Comparison of ENCODE assay signal across 29 mouse cellular contexts in the genomic region with DNA sequence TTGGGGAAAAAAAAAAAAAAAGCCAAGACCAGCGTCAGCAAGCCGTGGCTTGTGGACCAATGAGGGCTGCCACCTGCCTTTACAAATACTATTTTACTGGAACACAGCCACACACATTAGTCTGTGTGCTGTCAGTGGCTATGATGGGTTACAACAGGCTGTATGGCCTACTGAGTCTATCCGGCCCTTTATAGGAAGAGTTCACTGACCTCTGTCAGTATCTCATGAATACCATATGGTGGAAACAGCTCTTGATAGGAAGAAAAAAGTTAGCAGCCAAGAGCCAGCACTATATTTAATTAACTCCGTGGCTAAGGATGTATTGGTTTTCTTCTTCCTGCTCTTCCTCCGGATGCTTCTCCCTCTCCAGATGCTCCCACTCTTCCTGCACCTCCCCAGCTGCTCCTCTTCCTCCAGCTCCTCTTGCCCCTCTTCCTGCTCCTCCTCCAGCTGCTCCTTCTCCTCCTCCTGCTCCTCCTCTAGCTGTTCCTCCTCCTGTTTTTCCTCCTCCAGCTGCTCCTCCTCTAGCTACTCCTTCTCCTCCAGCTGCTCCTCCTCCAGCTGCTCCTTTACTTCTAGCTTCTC.
DNase-seq lines count a peak whose midpoint lies in the region; ATAC-seq and TF ChIP-seq lines count a peak whose summit lies in the region.
"Had no signal": no experiment of that assay in that cellular context is flagged by ENCODE, and none has a peak within 500 bp of the region (broad histone marks: within the 10 kb centered on the region; RNA-seq: fewer than 3 reads in every experiment).

No protein-coding gene starts in this region.

- DNase-seq in hindbrain, embryonic 10.5 days (ENCODE audit: low spot score), result no peak
- no peak for DNase-seq in hindbrain, postnatal 0 days (ENCODE audit: low spot score)
- peak; percentile 62 for DNase-seq in kidney, postnatal 0 days (ENCODE audit: low spot score)
- DNase-seq in kidney, postnatal 36 days, result no peak
- no peak for DNase-seq in stomach, postnatal 0 days (ENCODE audit: low spot score)
- DNase-seq in frontal cortex, adult 2 months (ENCODE audit: extremely low spot score in 1 of 2, low spot score in 1 of 2), result no peak
- DNase-seq: adrenal gland, adult 2 months; adrenal gland, postnatal 36 days; B cell, adult 2 months; cerebellum, adult 2 months; cerebellum, postnatal 14 days; gastrocnemius, postnatal 25 days; heart, adult 2 months; heart, postnatal 10 days; lung, adult 18-20 months; thymus, postnatal 14 days had no signal

- no peak for TF ChIP-seq CTCF in hindbrain, postnatal 0 days (IDR thresholded peaks at IDR 0.05; ENCODE audit: low read depth)
- TF ChIP-seq CTCF in kidney, postnatal 0 days (IDR thresholded peaks at IDR 0.05; ENCODE audit: low read depth), result no peak
- TF ChIP-seq CTCF in stomach, postnatal 0 days (IDR thresholded peaks at IDR 0.05; ENCODE audit: low read depth), result no peak

- H3K27me3 ChIP-seq in hindbrain, embryonic 10.5 days (ENCODE audit: insufficient read depth, poor library complexity, severe bottlenecking), result no peaks in the 10 kb centered on the region
- no peaks in the 10 kb centered on the region for H3K27me3 ChIP-seq in hindbrain, postnatal 0 days (ENCODE audit: insufficient read depth, low read length)
- H3K27me3 ChIP-seq in kidney, postnatal 0 days (ENCODE audit: insufficient read depth, low read length), result no peaks in the 10 kb centered on the region
- H3K27me3 ChIP-seq in stomach, embryonic 14.5 days (ENCODE audit: control insufficient read depth, insufficient read depth, low read length), result no peaks in the 10 kb centered on the region
- no peaks in the 10 kb centered on the region for H3K27me3 ChIP-seq in stomach, postnatal 0 days (ENCODE audit: control insufficient read depth, insufficient read depth, low read length)
- H3K27me3 ChIP-seq in myocyte (ENCODE audit: control insufficient read depth, insufficient read depth, insufficient read length), result no peaks in the 10 kb centered on the region
- H3K27me3 ChIP-seq: forebrain, embryonic 13.5 days; heart, embryonic 12.5 days; intestine, embryonic 15.5 days; limb, embryonic 13.5 days; liver, embryonic 12.5 days; midbrain, embryonic 13.5 days had no signal

- TF ChIP-seq POLR2A in myocyte (IDR thresholded peaks at IDR 0.05; ENCODE audit: insufficient read length, low read depth), result no peak

- H3K4me3 ChIP-seq in hindbrain, embryonic 10.5 days, result no peak overlapping the region
- no peak overlapping the region for H3K4me3 ChIP-seq in hindbrain, postnatal 0 days (ENCODE audit: low read length)
- H3K4me3 ChIP-seq in kidney, postnatal 0 days (replicated peaks; ENCODE audit: low read depth, low read length), result no peak overlapping the region
- H3K4me3 ChIP-seq in stomach, embryonic 14.5 days (ENCODE audit: low read depth, low read length), result no peak overlapping the region
- no peak overlapping the region for H3K4me3 ChIP-seq in stomach, postnatal 0 days (ENCODE audit: low read depth, low read length)
- no peak overlapping the region for H3K4me3 ChIP-seq in myocyte
- H3K4me3 ChIP-seq: forebrain, embryonic 13.5 days; heart, adult 2 months; heart, embryonic 12.5 days; intestine, embryonic 15.5 days; layer of hippocampus, adult 2 months; left cerebral cortex, adult 2 months; limb, embryonic 13.5 days; liver, embryonic 12.5 days; midbrain, embryonic 13.5 days had no signal

- H3K9ac ChIP-seq in hindbrain, postnatal 0 days (replicated peaks; ENCODE audit: low read length), result no peak overlapping the region
- H3K9ac ChIP-seq in kidney, postnatal 0 days (ENCODE audit: low read depth, low read length), result no peak overlapping the region
- H3K9ac ChIP-seq in stomach, embryonic 14.5 days (replicated peaks; ENCODE audit: low read depth, low read length), result no peak overlapping the region
- no peak overlapping the region for H3K9ac ChIP-seq in stomach, postnatal 0 days (ENCODE audit: low read length)
- H3K9ac ChIP-seq: forebrain, embryonic 13.5 days; heart, embryonic 12.5 days; intestine, embryonic 15.5 days; limb, embryonic 13.5 days; liver, embryonic 12.5 days; midbrain, embryonic 13.5 days had no signal

- H3K27ac ChIP-seq in hindbrain, embryonic 10.5 days, result peak overlapping the region; percentile 45; the same call in 1 of the 2 replicates
- H3K27ac ChIP-seq in hindbrain, postnatal 0 days, result no peak overlapping the region
- H3K27ac ChIP-seq in kidney, postnatal 0 days, result no peak overlapping the region
- H3K27ac ChIP-seq in stomach, embryonic 14.5 days (ENCODE audit: low read length), result no peak overlapping the region
- no peak overlapping the region for H3K27ac ChIP-seq in stomach, postnatal 0 days (replicated peaks)
- H3K27ac ChIP-seq: forebrain, embryonic 13.5 days; heart, adult 2 months; intestine, embryonic 15.5 days; layer of hippocampus, adult 2 months; left cerebral cortex, adult 2 months; limb, embryonic 13.5 days; liver, embryonic 12.5 days; macrophage; midbrain, embryonic 13.5 days had no signal

- no peak for ATAC-seq in hindbrain, postnatal 0 days
- peak; percentile 43; the same call in 1 of the 2 replicates for ATAC-seq in kidney, postnatal 0 days (replicated peaks; ENCODE audit: low FRiP score, low read depth)
- peak; percentile 67; the same call in 1 of the 2 replicates for ATAC-seq in stomach, embryonic 14.5 days (ENCODE audit: insufficient number of reproducible peaks, insufficient read depth, low FRiP score, low read depth)
- no peak for ATAC-seq in stomach, postnatal 0 days (ENCODE audit: low FRiP score, low TSS enrichment)
- ATAC-seq: activated CD4-positive, CD25-positive, alpha-beta regulatory T cell, adult 4 months; forebrain, embryonic 13.5 days; hindbrain, embryonic 16.5 days; intestine, embryonic 15.5 days; liver, embryonic 12.5 days; midbrain, embryonic 13.5 days had no signal

- TF ChIP-seq EP300 in stomach, postnatal 0 days (optimal IDR thresholded peaks at IDR 0.05), result no peak

- peaks cover 9% of the 10 kb centered on the region; the same call in 1 of the 2 replicates for H3K4me1 ChIP-seq in hindbrain, embryonic 10.5 days (replicated peaks)
- H3K4me1 ChIP-seq in hindbrain, postnatal 0 days (ENCODE audit: insufficient read depth, low read length), result no peaks in the 10 kb centered on the region
- H3K4me1 ChIP-seq in kidney, postnatal 0 days (replicated peaks; ENCODE audit: insufficient read depth, low read length), result no peaks in the 10 kb centered on the region
- H3K4me1 ChIP-seq in stomach, embryonic 14.5 days (ENCODE audit: control insufficient read depth, insufficient read depth, low read length), result no peaks in the 10 kb centered on the region
- no peaks in the 10 kb centered on the region for H3K4me1 ChIP-seq in stomach, postnatal 0 days (replicated peaks; ENCODE audit: control insufficient read depth, insufficient read depth)
- H3K4me1 ChIP-seq: forebrain, embryonic 13.5 days; heart, embryonic 12.5 days; intestine, embryonic 15.5 days; limb, embryonic 13.5 days; liver, embryonic 12.5 days; midbrain, embryonic 13.5 days had no signal

- no peaks in the 10 kb centered on the region for H3K36me3 ChIP-seq in hindbrain, embryonic 10.5 days
- no peaks in the 10 kb centered on the region for H3K36me3 ChIP-seq in hindbrain, postnatal 0 days (ENCODE audit: insufficient read depth, low read length)
- H3K36me3 ChIP-seq in kidney, postnatal 0 days (ENCODE audit: insufficient read depth, low read length), result no peaks in the 10 kb centered on the region
- H3K36me3 ChIP-seq in stomach, embryonic 14.5 days (ENCODE audit: control insufficient read depth, insufficient read depth, low read length), result no peaks in the 10 kb centered on the region
- no peaks in the 10 kb centered on the region for H3K36me3 ChIP-seq in stomach, postnatal 0 days (ENCODE audit: control insufficient read depth, insufficient read depth, low read length)
- no peaks in the 10 kb centered on the region for H3K36me3 ChIP-seq in myocyte (ENCODE audit: control insufficient read depth, insufficient read depth)
- H3K36me3 ChIP-seq: heart, embryonic 12.5 days; intestine, embryonic 15.5 days; limb, embryonic 13.5 days; liver, embryonic 12.5 days; midbrain, embryonic 13.5 days had no signal

- H3K4me2 ChIP-seq in hindbrain, postnatal 0 days (ENCODE audit: low read depth, low read length), result no peak overlapping the region
- no peak overlapping the region for H3K4me2 ChIP-seq in kidney, postnatal 0 days (ENCODE audit: low read length)
- no peak overlapping the region for H3K4me2 ChIP-seq in stomach, embryonic 14.5 days (replicated peaks; ENCODE audit: low read depth, low read length)
- H3K4me2 ChIP-seq in stomach, postnatal 0 days (replicated peaks; ENCODE audit: low read depth), result no peak overlapping the region
- H3K4me2 ChIP-seq in myocyte (ENCODE audit: low read depth), result peak overlapping the region; percentile 25
- H3K4me2 ChIP-seq: forebrain, embryonic 13.5 days; heart, embryonic 12.5 days; intestine, embryonic 15.5 days; limb, embryonic 13.5 days; liver, embryonic 12.5 days; midbrain, embryonic 13.5 days had no signal

- no peak overlapping the region for H3ac ChIP-seq in myocyte (ENCODE audit: control insufficient read depth, insufficient read length)

- H3K79me2 ChIP-seq in myocyte (ENCODE audit: control insufficient read depth, insufficient read depth), result no peaks in the 10 kb centered on the region

- H3K9me3 ChIP-seq in hindbrain, embryonic 10.5 days, result peaks cover 17% of the 10 kb centered on the region
- H3K9me3 ChIP-seq in hindbrain, postnatal 0 days (ENCODE audit: low read length), result no peaks in the 10 kb centered on the region
- H3K9me3 ChIP-seq in kidney, postnatal 0 days (replicated peaks; ENCODE audit: low read length), result no peaks in the 10 kb centered on the region
- peaks cover 12% of the 10 kb centered on the region; the same call in 1 of the 2 replicates for H3K9me3 ChIP-seq in stomach, embryonic 14.5 days (ENCODE audit: control insufficient read depth, low read depth, low read length)
- 0 out of 2 replicates have a peak, but pooled peaks cover 6% of the 10 kb centered on the region for H3K9me3 ChIP-seq in stomach, postnatal 0 days (ENCODE audit: control insufficient read depth, low read length)
- H3K9me3 ChIP-seq: intestine, embryonic 15.5 days; liver, embryonic 12.5 days; midbrain, embryonic 13.5 days had no signal

- 62% methylated on average over 5 of the region's 5 CpGs for WGBS in hindbrain, embryonic 10.5 days
- WGBS in hindbrain, postnatal 0 days, result 63% methylated on average over 5 of the region's 5 CpGs
- WGBS in kidney, postnatal 0 days, result 14% methylated on average over 5 of the region's 5 CpGs
- 24% methylated on average over 5 of the region's 5 CpGs for WGBS in stomach, embryonic 14.5 days
- WGBS in stomach, postnatal 0 days, result 42% methylated on average over 5 of the region's 5 CpGs

TF ChIP-seq in myocyte, 11 proteins besides CTCF, POLR2A, EP300 and RAD21:
- TF ChIP-seq MYOD1 (IDR thresholded peaks at IDR 0.05; ENCODE audit: control insufficient read depth in 1 of 3, insufficient read length in 2 of 3, low read depth in 2 of 3), result peak in 2 of 3 experiments; percentile 35 to 64
- no peak for TF ChIP-seq TCF12 (IDR thresholded peaks at IDR 0.05; ENCODE audit: insufficient read depth, poor library complexity, severe bottlenecking)
- TF ChIP-seq MYOG (IDR thresholded peaks at IDR 0.05; ENCODE audit: control insufficient read depth in 1 of 3, insufficient read depth in 1 of 3, insufficient read length in 2 of 3, low read depth in 2 of 3), result peak in 1 of 3 experiments; percentile 13

Comparison
In these comparisons a context has a peak if more than half of its experiments do, and no peak if none do; other contexts are left out.
1. ATAC-seq: peak in kidney, postnatal 0 days (single experiment) and stomach, embryonic 14.5 days (single experiment); none in hindbrain, postnatal 0 days (single experiment) and stomach, postnatal 0 days (single experiment).